Mouse (Mus musculus) stomach, embryonic 16.5 days (tissue): Measurements from ENCODE around the gene Zfp462. TPM values are rescaled to one million over a fixed set of nuclear protein-coding genes. Genes with fewer than 3 reads are reported as not detected.
"Not testable (repeated sequence)": the region's sequence is repeated elsewhere in the genome, so short reads cannot be mapped to it uniquely, and the experiment has no call there.

Experiments
- ATAC-seq: fragments of 200-750 bp; cut with Nextera tagmentation; 2 replicates; pipeline ENCODE4 v1.8.0; 2017; ENCODE audit warnings: moderate number of reproducible peaks, moderate TSS enrichment; ENCODE audit not compliant: insufficient read depth, low FRiP score
- H3K27ac ChIP-seq: fragments of 300-500 bp; sonication (generic); 2 replicates; pipeline ENCODE4 v1.5.1; 2014; ENCODE audit warnings: low read length
- H3K27me3 ChIP-seq: fragments of 300-500 bp; sonication (generic); 2 replicates; pipeline ENCODE4 v1.6.1; 2014; ENCODE audit warnings: low read length, control low read depth, mixed read lengths; ENCODE audit not compliant: control insufficient read depth, insufficient read depth
- H3K36me3 ChIP-seq: fragments of 300-500 bp; sonication (generic); 2 replicates; pipeline ENCODE4 v1.6.1; 2014; ENCODE audit warnings: low read length; ENCODE audit not compliant: control insufficient read depth, insufficient read depth
- H3K4me1 ChIP-seq: fragments of 300-500 bp; sonication (generic); 2 replicates; pipeline ENCODE4 v1.6.1; 2014; ENCODE audit warnings: low read length, control low read depth, mixed read lengths; ENCODE audit not compliant: control insufficient read depth, insufficient read depth
- H3K4me2 ChIP-seq: fragments of 300-500 bp; sonication (generic); 2 replicates; pipeline ENCODE4 v1.6.1; 2014; ENCODE audit warnings: low read depth, low read length, mixed read lengths
- H3K4me3 ChIP-seq: fragments of 300-500 bp; sonication (generic); replicated peaks from 2 replicates; pipeline ENCODE4 v1.5.1; 2014; ENCODE audit warnings: mild to moderate bottlenecking, low read length
- H3K9ac ChIP-seq: fragments of 300-500 bp; sonication (generic); 2 replicates; pipeline ENCODE4 v1.6.1; 2014; ENCODE audit warnings: low read length
- H3K9me3 ChIP-seq: fragments of 300-500 bp; sonication (generic); replicated peaks from 2 replicates; pipeline ENCODE4 v1.6.1; 2016; ENCODE audit warnings: low read length, control low read depth; ENCODE audit not compliant: control insufficient read depth
- WGBS: fragments of 180-500 bp; shearing (Covaris S2); extraction: QIAGEN DNeasy Blood & Tissue Kit; methylation state at CpG from one replicate; pipeline ENCODE4 v1.1.7; 2014; 5-methylcytosine and 5-hydroxymethylcytosine counted together
- polyA plus RNA-seq: library from polyadenylated mRNA; unstranded; fragments of >200 nt; fragmentation: Nextera tagmentation; extraction: Ambion mirVana; gene quantifications from 2 replicates; pipeline ENCODE4 v1.2.1, GENCODE M21; 2015

Zfp462 gene
- polyA plus RNA-seq, 1 experiment from 2014 or later: 1.9 TPM

DNA sequence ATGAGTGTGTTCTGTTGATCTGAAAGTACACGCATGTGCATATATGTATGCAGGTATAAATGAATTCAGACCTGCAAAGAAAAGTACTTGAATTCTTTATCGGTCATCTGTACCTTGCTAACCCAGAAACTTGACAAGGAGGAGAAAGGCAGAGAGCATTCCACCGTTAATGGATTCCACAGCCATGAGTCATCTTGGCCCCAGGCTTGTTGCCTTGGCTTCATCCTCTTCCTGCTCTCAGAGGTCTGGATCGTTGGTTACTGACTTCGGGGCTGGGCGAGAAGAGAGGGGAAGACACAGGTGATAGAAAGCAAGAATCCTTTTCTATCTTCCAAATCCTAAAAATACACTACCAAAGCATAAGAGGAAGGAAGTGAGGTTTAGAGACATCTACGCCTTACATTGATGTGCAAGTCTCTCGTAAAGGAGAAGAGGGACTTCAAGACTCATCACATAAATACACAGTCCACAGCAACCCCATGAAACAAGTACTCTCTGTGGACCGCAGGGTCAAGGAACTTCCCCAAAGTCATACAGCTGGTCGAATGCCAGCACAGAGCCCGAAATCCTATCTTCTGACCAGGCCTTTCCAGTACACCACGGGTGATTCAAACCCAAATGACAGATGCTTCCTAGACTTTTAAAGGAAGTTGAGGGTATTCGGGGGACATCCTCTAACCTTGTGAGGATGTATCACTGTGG lies 35.1 kb downstream of the Zfp462 start:
- peak; percentile 77 for ATAC-seq
- no peaks in the 10 kb centered on the region for H3K27me3 ChIP-seq
- peak overlapping the region; percentile 8; the same call in 1 of the 2 replicates for H3K27ac ChIP-seq
- H3K4me2 ChIP-seq: no peak overlapping the region
- H3K36me3 ChIP-seq: no peaks in the 10 kb centered on the region
- H3K9me3 ChIP-seq: no peaks in the 10 kb centered on the region
- 53% methylated on average over 13 of the region's 13 CpGs for WGBS
- H3K9ac ChIP-seq: no peak overlapping the region
- peaks cover 13% of the 10 kb centered on the region for H3K4me1 ChIP-seq
- H3K4me3 ChIP-seq: no peak overlapping the region

DNA sequence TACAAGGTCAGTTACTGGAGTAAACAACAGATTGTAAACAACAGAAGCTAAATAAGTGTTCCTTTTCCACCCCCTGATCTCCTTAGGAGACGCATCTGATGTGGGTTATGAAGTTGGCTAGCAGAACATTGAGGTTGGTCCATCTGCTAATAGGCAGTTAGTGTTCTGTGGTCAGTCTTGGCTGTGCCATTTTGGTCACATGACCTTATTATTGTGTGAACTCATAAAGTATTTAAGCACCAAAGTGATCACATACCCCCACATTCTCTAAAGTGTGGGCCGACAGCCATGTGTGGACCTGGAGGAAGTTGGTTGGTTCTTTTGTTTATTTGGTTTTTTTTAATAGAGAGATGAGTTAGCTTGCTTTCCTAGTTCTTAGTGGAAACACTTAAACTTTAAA lies 39.7 kb downstream of the Zfp462 start:
- H3K27ac ChIP-seq: no peak overlapping the region
- ATAC-seq: no peak
- H3K9ac ChIP-seq: no peak overlapping the region
- no peaks in the 10 kb centered on the region for H3K36me3 ChIP-seq
- no peaks in the 10 kb centered on the region for H3K9me3 ChIP-seq
- peaks cover 6% of the 10 kb centered on the region; the same call in 1 of the 2 replicates for H3K4me1 ChIP-seq
- 75% methylated on average over 2 of the region's 2 CpGs for WGBS
- no peak overlapping the region for H3K4me3 ChIP-seq
- no peaks in the 10 kb centered on the region for H3K27me3 ChIP-seq
- H3K4me2 ChIP-seq: no peak overlapping the region

DNA sequence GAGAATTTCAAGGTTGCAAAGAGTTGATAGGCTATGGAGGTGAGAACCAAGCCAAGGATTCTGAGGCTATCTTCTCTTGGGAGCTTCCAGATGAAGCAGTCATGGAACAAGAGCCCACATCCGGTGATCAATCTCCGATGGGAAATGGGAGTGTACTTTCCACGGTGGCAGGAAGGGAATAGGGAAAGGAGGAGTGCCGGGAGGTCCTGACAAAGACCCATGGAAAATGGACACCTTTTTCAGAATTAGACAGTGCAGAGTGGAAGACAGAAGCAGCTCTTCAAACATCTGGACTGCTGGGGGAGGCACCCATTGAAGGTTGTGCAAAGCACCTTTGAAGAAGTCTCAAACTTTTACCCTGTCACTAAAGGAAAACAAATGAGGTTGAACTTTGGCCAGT lies 41.8 kb downstream of the Zfp462 start:
- H3K36me3 ChIP-seq: no peaks in the 10 kb centered on the region
- no peaks in the 10 kb centered on the region for H3K9me3 ChIP-seq
- no peak overlapping the region for H3K27ac ChIP-seq
- no peak overlapping the region for H3K4me3 ChIP-seq
- no peaks in the 10 kb centered on the region for H3K27me3 ChIP-seq
- H3K4me1 ChIP-seq: no peaks in the 10 kb centered on the region
- no peak for ATAC-seq
- no peak overlapping the region for H3K4me2 ChIP-seq
- WGBS: 70% methylated on average over 4 of the region's 4 CpGs
- H3K9ac ChIP-seq: no peak overlapping the region

DNA sequence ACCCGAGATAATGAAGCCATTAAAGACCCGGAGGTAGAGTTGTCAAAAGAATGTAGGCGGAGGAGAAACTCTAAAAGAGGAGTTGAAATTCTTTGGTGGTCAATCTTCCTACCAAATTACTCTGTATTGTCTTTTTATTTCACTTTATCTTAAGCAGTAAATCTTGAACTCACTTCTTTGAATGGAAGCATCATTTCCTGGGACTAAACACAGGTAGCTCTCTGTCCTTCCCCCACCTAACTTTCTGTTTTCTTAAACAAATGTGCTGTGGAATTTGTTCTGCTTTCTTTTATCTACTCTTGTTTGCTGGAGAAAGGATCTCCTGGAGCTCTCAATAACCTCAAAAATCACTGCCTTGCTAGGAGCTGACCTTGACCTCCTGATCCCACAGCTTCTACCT lies 42.4 kb downstream of the Zfp462 start:
- 53% methylated on average over 3 of the region's 3 CpGs for WGBS
- no peak for ATAC-seq
- no peak overlapping the region for H3K9ac ChIP-seq

DNA sequence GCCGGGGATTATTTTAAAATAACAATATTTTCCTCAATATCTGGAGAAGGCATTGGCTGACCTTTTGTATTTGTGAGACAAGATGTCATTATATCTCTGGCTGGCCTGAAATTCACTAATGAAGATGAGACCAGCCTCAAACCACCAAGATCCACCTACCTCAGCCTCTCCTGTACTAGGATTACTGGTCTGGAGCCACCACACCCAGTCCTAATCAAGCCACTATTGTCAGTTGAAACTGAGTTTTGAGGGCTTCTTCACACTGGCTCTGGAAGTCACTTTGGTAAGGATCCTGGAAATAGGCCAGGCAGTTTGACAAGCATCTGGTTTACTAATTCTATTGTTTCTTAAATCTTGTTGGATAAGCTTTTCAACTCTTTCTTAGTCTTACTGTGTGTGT lies 43.1 kb downstream of the Zfp462 start:
- H3K27ac ChIP-seq: no peak overlapping the region
- no peak for ATAC-seq
- H3K27me3 ChIP-seq: no peaks in the 10 kb centered on the region
- no peak overlapping the region for H3K4me2 ChIP-seq
- H3K4me3 ChIP-seq: no peak overlapping the region
- H3K9ac ChIP-seq: no peak overlapping the region
- WGBS: 96% methylated on average over 1 of the region's 1 CpGs
- no peaks in the 10 kb centered on the region for H3K9me3 ChIP-seq
- H3K4me1 ChIP-seq: no peaks in the 10 kb centered on the region
- no peaks in the 10 kb centered on the region for H3K36me3 ChIP-seq

More for the DNA sequence above, 42.4 kb downstream of the Zfp462 start:
- Histone ChIP-seq H3K27me3 (no peaks in the 10 kb centered on the region), H3K9me3 (no peaks in the 10 kb centered on the region), H3K4me2 (no peak overlapping the region), H3K27ac (no peak overlapping the region), H3K4me1 (no peaks in the 10 kb centered on the region), H3K36me3 (no peaks in the 10 kb centered on the region), H3K4me3 (no peak overlapping the region)

DNA sequence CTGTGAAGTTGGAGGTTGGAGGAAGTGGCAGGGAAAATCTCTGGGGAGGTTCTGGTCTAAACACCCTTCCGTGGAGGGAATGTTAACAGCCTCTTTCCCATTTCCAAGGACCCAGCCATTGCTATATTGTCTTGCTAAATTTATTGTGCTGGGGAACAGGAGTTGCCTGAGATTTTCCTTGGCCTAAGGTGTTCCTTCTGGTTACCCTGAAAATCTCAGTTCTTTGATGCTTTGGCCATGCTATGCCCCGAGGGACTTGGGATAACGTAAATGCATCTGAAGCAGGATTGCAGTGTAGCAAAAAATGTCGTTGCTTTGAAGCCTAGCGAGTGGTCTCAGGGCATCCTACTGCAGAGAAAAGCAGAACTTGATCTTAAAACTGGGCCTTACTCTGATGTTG lies 47.1 kb downstream of the Zfp462 start:
- Histone ChIP-seq H3K4me2 (no peak overlapping the region), H3K9me3 (no peaks in the 10 kb centered on the region), H3K4me1 (no peaks in the 10 kb centered on the region), H3K27ac (no peak overlapping the region), H3K27me3 (no peaks in the 10 kb centered on the region), H3K36me3 (no peaks in the 10 kb centered on the region), H3K9ac (no peak overlapping the region), H3K4me3 (no peak overlapping the region)
- WGBS: 70% methylated on average over 5 of the region's 5 CpGs
- ATAC-seq: no peak

DNA sequence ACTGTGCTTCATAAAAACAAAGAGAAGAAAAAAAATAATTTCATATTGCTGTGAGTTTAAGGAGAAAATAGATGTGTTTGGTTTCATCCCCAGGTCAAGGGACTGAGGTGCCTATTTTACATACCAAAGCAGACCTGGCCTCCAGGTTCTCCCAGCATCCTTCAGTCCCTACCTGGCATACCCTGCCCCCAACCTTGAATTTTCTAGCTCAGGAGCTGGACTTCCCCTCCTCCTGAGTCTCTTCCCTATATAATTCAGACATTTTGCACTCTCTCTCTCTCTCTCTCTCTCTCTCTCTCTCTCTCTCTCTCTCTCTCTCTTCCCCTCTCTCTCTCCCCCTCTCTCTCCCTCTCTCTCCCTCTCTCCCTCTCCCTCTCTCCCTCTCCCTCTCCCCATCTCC lies 48.2 kb downstream of the Zfp462 start:
- H3K4me3 ChIP-seq, H3K4me2 ChIP-seq, H3K9ac ChIP-seq, H3K9me3 ChIP-seq, H3K36me3 ChIP-seq, H3K4me1 ChIP-seq, H3K27me3 ChIP-seq, ATAC-seq, H3K27ac ChIP-seq: not testable (repeated sequence)

DNA sequence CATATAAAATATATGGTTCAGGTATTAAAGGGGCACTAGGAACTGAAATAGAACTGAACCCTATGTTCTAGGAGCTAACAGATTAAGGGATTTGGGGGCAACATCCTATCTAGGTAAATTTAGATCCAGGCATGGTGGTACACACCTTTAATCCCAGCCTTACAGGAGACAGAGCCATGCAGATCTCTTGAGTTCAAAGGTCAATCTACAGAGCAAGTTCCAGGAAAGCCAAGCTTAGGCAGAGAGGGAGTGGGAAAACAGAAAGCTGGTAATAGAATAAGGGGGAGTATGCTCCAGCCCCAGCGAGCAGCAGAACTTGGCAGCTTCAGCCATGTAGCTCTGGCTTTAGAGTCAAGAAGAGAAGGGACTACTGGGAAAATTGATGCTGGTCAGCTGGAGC lies 50.4 kb downstream of the Zfp462 start:
- Histone ChIP-seq H3K4me1 (peaks cover 1% of the 10 kb centered on the region; the same call in 1 of the 2 replicates), H3K4me3 (no peak overlapping the region), H3K27ac (no peak overlapping the region), H3K36me3 (no peaks in the 10 kb centered on the region), H3K27me3 (no peaks in the 10 kb centered on the region), H3K4me2 (no peak overlapping the region), H3K9ac (no peak overlapping the region), H3K9me3 (no peaks in the 10 kb centered on the region)
- no peak for ATAC-seq
- WGBS: 85% methylated on average over 1 of the region's 1 CpGs

DNA sequence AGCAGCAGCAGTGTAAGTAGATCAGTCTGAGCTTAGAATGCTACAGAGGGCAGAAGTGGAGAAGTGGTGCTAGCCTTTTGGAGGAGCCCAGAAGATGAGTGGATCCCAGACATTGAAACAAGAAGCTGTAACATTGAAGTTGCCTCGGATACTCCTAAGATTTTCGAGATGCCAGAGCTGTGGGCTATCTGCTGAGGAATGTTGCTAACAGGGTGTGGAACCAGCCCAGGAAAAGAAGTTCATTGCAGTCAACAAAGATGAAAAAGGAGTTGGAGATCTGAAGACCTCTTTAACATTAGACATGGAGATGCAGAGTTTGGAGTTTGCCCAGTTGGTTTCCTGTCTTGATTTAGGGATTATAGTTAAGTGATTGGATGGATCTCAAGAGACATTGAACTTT lies 51.2 kb downstream of the Zfp462 start:
- Histone ChIP-seq H3K4me2 (no peak overlapping the region), H3K36me3 (no peaks in the 10 kb centered on the region), H3K4me1 (peaks cover 7% of the 10 kb centered on the region; the same call in 1 of the 2 replicates), H3K27me3 (no peaks in the 10 kb centered on the region), H3K9me3 (no peaks in the 10 kb centered on the region), H3K27ac (no peak overlapping the region), H3K9ac (no peak overlapping the region), H3K4me3 (no peak overlapping the region)
- ATAC-seq: no peak
- WGBS: 90% methylated on average over 2 of the region's 2 CpGs
